Mouse (Mus musculus): ENCODE data around the gene Dcaf6. TPM values are rescaled to one million over a fixed set of nuclear protein-coding genes. Genes with fewer than 3 reads are reported as not detected.
A peak's percentile ranks its signal among the peaks of the same experiment; 100 is the strongest.

The Dcaf6 gene
- polyA plus RNA-seq, 1 experiment: 10.4 TPM

DNA sequence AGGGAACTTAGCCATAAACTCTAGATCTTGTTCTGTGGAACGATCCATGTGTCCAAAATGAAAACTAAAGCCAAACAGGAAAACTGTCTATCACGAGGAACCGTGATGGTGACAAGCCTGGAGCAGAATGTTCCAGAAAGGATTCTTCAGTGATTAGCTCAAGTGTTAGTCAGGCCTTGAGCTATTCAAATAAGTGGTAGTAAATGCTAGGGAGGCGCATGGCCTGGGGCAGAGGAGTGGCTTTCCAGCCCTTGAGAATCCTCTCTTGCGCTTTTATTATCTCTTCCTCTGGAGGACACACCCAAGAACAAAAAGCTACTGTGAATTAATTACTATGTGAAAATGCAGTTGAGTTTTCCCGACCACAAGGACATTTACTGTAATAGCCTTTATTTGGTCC, 168.7 kb downstream of the Dcaf6 start:
- no peaks in the 10 kb centered on the region for H3K27me3 ChIP-seq (ENCODE audit: control insufficient read depth, insufficient read depth, low read length)
- no peaks in the 10 kb centered on the region for H3K4me1 ChIP-seq (ENCODE audit: control insufficient read depth, insufficient read depth, insufficient read length)
- WGBS: 84% methylated on average over 6 of the region's 6 CpGs
- TF ChIP-seq POLR2A (IDR thresholded peaks at IDR 0.05; ENCODE audit: low read depth, low read length) (no peak), CTCF (IDR thresholded peaks at IDR 0.05; ENCODE audit: extremely low read depth, insufficient read depth, insufficient read length, insufficient replicate concordance) (no peak)
- no peaks in the 10 kb centered on the region for H3K36me3 ChIP-seq (ENCODE audit: control insufficient read depth, insufficient read depth, low read length)
- no peak overlapping the region for H3K4me3 ChIP-seq (ENCODE audit: extremely low read depth, insufficient read depth, insufficient read length)
- no peak for DNase-seq (ENCODE audit: low read depth in 1 of 2, low spot score in 2 of 2)
- no peak overlapping the region for H3K27ac ChIP-seq (ENCODE audit: insufficient read depth, low read length)

- Histone ChIP-seq H3K4me3 (ENCODE audit: extremely low read depth, insufficient read depth, insufficient read length) (no peak overlapping the region), H3K36me3 (ENCODE audit: control insufficient read depth, insufficient read depth, low read length) (no peaks in the 10 kb centered on the region), H3K27ac (ENCODE audit: insufficient read depth, low read length) (no peak overlapping the region), H3K27me3 (ENCODE audit: control insufficient read depth, insufficient read depth, low read length) (no peaks in the 10 kb centered on the region), H3K4me1 (ENCODE audit: control insufficient read depth, insufficient read depth, insufficient read length) (no peaks in the 10 kb centered on the region)
- no peak for TF ChIP-seq POLR2A (IDR thresholded peaks at IDR 0.05; ENCODE audit: low read depth, low read length)
- peak; percentile 10; the same call in 1 of the 2 replicates for TF ChIP-seq CTCF (IDR thresholded peaks at IDR 0.05; ENCODE audit: extremely low read depth, insufficient read depth, insufficient read length, insufficient replicate concordance)
- WGBS: 89% methylated on average over 4 of the region's 4 CpGs
- peak in 1 of 2 experiments; percentile 14 for DNase-seq (ENCODE audit: low read depth in 1 of 2, low spot score in 2 of 2)
Observed at GRCm38 (mm10) chr1:165289831-165290230, 170.4 kb downstream of the Dcaf6 start.

- Histone ChIP-seq H3K4me1 (ENCODE audit: control insufficient read depth, insufficient read depth, insufficient read length) (no peaks in the 10 kb centered on the region), H3K36me3 (ENCODE audit: control insufficient read depth, insufficient read depth, low read length) (no peaks in the 10 kb centered on the region), H3K27ac (ENCODE audit: insufficient read depth, low read length) (no peak overlapping the region), H3K27me3 (ENCODE audit: control insufficient read depth, insufficient read depth, low read length) (no peaks in the 10 kb centered on the region), H3K4me3 (ENCODE audit: extremely low read depth, insufficient read depth, insufficient read length) (no peak overlapping the region)
- WGBS: 86% methylated on average over 9 of the region's 9 CpGs
- no peak for TF ChIP-seq POLR2A (IDR thresholded peaks at IDR 0.05; ENCODE audit: low read depth, low read length)
- TF ChIP-seq CTCF (IDR thresholded peaks at IDR 0.05; ENCODE audit: extremely low read depth, insufficient read depth, insufficient read length, insufficient replicate concordance): no peak
- no peak for DNase-seq (ENCODE audit: low read depth in 1 of 2, low spot score in 2 of 2)
Observed at GRCm38 (mm10) chr1:165288165-165288564, 172.1 kb downstream of the Dcaf6 start.

DNA sequence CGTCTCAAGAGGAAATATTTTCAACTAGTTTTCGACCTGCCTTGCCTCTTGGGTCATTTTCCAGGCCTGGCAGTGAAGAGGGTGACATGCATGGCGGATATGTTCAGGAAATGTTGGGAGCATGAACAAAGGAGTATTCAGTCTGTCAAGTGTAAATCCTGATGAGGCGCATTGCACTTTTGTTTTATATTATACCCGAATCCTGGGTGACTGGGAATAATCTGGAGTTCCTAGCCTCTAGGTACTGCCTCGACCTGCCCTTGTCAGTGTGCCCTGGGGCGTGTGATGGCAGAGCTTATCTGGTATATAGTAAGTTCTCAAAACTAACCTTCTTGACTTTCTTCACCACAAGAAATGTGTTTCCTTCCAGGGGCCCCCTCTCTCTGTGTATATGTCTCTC, 176.2 kb downstream of the Dcaf6 start:
- Histone ChIP-seq H3K27me3 (ENCODE audit: control insufficient read depth, insufficient read depth, low read length) (peaks cover 14% of the 10 kb centered on the region), H3K4me3 (ENCODE audit: extremely low read depth, insufficient read depth, insufficient read length) (no peak overlapping the region), H3K4me1 (ENCODE audit: control insufficient read depth, insufficient read depth, insufficient read length) (peaks cover 2% of the 10 kb centered on the region; the same call in 1 of the 2 replicates), H3K36me3 (ENCODE audit: control insufficient read depth, insufficient read depth, low read length) (no peaks in the 10 kb centered on the region), H3K27ac (ENCODE audit: insufficient read depth, low read length) (no peak overlapping the region)
- no peak for DNase-seq (ENCODE audit: low read depth in 1 of 2, low spot score in 2 of 2)
- TF ChIP-seq POLR2A (IDR thresholded peaks at IDR 0.05; ENCODE audit: low read depth, low read length): no peak
- TF ChIP-seq CTCF (IDR thresholded peaks at IDR 0.05; ENCODE audit: extremely low read depth, insufficient read depth, insufficient read length, insufficient replicate concordance): no peak
- WGBS: 70% methylated on average over 7 of the region's 7 CpGs

DNA sequence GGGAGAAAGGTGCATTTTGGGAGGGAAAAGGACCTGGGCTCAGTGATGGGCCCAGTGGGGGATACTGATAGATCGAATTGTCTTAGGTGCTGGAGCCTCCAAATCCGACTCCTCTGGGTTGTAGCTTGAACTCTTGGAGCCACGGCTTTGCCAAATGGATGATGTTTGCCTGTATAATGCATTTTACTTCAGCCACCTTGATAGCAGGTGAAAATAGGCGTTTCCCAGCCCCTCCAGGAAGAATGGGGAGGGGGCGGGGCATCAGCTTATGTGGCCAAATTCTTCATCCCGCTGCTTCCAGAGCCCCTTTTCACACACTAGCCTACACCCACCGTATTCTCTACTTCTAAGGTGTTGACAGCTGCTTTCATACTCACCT, 177.3 kb downstream of the Dcaf6 start:
- DNase-seq (ENCODE audit: low read depth in 1 of 2, low spot score in 2 of 2): no peak
- Histone ChIP-seq H3K27ac (ENCODE audit: insufficient read depth, low read length) (no peak overlapping the region), H3K27me3 (ENCODE audit: control insufficient read depth, insufficient read depth, low read length) (peaks cover 14% of the 10 kb centered on the region), H3K4me3 (ENCODE audit: extremely low read depth, insufficient read depth, insufficient read length) (no peak overlapping the region), H3K4me1 (ENCODE audit: control insufficient read depth, insufficient read depth, insufficient read length) (peaks cover 2% of the 10 kb centered on the region; the same call in 1 of the 2 replicates), H3K36me3 (ENCODE audit: control insufficient read depth, insufficient read depth, low read length) (no peaks in the 10 kb centered on the region)
- 83% methylated on average over 7 of the region's 7 CpGs for WGBS
- no peak for TF ChIP-seq POLR2A (IDR thresholded peaks at IDR 0.05; ENCODE audit: low read depth, low read length)
- TF ChIP-seq CTCF (IDR thresholded peaks at IDR 0.05; ENCODE audit: extremely low read depth, insufficient read depth, insufficient read length, insufficient replicate concordance): no peak

DNA sequence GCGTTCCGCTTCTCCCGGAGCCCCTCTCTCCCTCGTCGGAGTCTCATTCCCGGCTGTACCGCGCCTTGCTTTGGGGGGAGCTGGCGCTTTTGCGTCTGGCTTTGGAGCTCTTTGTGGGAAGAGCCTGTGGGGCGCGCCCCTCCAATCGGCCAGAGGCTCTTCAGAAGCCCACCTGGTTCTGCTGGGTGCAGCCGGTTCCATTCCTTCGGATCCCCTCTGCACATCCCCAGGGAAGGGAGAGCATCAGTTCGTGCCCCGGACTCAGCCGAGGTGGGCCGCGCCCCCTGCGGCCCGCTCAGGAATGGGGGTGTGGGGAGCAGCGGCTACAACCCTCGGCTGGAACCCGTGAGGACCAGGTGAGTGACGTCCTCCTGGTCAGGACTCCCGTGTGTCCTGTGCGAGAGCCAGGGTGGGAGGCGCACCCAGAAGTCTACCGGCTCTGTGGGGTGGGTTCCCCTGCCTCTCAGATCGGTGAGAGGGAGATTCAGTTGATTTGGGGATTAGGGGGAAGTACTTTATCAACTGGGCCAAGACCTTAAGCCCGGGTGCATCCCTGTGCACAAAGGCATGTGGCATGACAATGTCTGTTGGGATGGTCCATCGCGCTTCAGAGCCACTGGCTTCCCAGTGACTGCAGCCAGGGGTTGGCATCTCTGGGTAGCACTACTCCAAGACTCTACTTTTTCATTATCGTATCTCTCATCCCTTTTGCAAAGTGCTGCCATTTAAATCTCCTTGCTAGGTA, 177.9 kb downstream of the Dcaf6 start:
- H3K4me1 ChIP-seq (ENCODE audit: control insufficient read depth, insufficient read depth, insufficient read length): peaks cover 2% of the 10 kb centered on the region; the same call in 1 of the 2 replicates
- H3K27me3 ChIP-seq (ENCODE audit: control insufficient read depth, insufficient read depth, low read length): peaks cover 14% of the 10 kb centered on the region
- WGBS: 9% methylated on average over 33 of the region's 35 CpGs
- no peak overlapping the region for H3K27ac ChIP-seq (ENCODE audit: insufficient read depth, low read length)
- H3K36me3 ChIP-seq (ENCODE audit: control insufficient read depth, insufficient read depth, low read length): no peaks in the 10 kb centered on the region
- H3K4me3 ChIP-seq (ENCODE audit: extremely low read depth, insufficient read depth, insufficient read length): peak overlapping the region; percentile 43
- no peak for TF ChIP-seq POLR2A (IDR thresholded peaks at IDR 0.05; ENCODE audit: low read depth, low read length)
- TF ChIP-seq CTCF (IDR thresholded peaks at IDR 0.05; ENCODE audit: extremely low read depth, insufficient read depth, insufficient read length, insufficient replicate concordance): no peak
- DNase-seq (ENCODE audit: low read depth in 1 of 2, low spot score in 2 of 2): no peak

Measured in spleen, adult 2 months (tissue).